Mouse (Mus musculus) embryonic facial prominence, embryonic 14.5 days (tissue): ENCODE results near the gene Usp47. TPM values are rescaled to one million over a fixed set of nuclear protein-coding genes. Genes with fewer than 3 reads are reported as not detected.
A peak's percentile ranks its signal among the peaks of the same experiment; 100 is the strongest.

Experiments
- ATAC-seq: fragments of 200-750 bp; cut with Nextera tagmentation; 2 replicates; pipeline ENCODE4 v1.8.0; 2017; ENCODE audit warnings: low read depth, moderate number of reproducible peaks, moderate TSS enrichment
- DNase-seq: peaks from one replicate; pipeline ENCODE4 v3.0.0-alpha.2; 2015; ENCODE audit warnings: low spot score
- H3K27ac ChIP-seq: fragments of 300-500 bp; sonication (generic); replicated peaks from 2 replicates; pipeline ENCODE4 v1.5.1; 2014; ENCODE audit warnings: low read depth, mild to moderate bottlenecking, low read length, moderate library complexity
- H3K27me3 ChIP-seq: fragments of 300-500 bp; sonication (generic); replicated peaks from 2 replicates; pipeline ENCODE4 v1.6.1; 2014; ENCODE audit warnings: low read length; ENCODE audit not compliant: control insufficient read depth, insufficient read depth
- H3K36me3 ChIP-seq: fragments of 300-500 bp; sonication (generic); 2 replicates; pipeline ENCODE4 v1.6.1; 2014; ENCODE audit warnings: low read length, mixed read lengths; ENCODE audit not compliant: control insufficient read depth, insufficient read depth
- H3K4me1 ChIP-seq: fragments of 300-500 bp; sonication (generic); 2 replicates; pipeline ENCODE4 v1.6.1; 2014; ENCODE audit warnings: antibody characterized with exemption, low read length; ENCODE audit not compliant: control insufficient read depth, insufficient read depth
- H3K4me2 ChIP-seq: fragments of 300-500 bp; sonication (generic); 2 replicates; pipeline ENCODE4 v1.6.1; 2014; ENCODE audit warnings: low read depth, mild to moderate bottlenecking, low read length, moderate library complexity, mixed read lengths
- H3K4me3 ChIP-seq: fragments of 300-500 bp; sonication (generic); 2 replicates; pipeline ENCODE4 v1.5.1; 2014; ENCODE audit warnings: low read depth, mild to moderate bottlenecking, low read length
- H3K9ac ChIP-seq: fragments of 300-500 bp; sonication (generic); 2 replicates; pipeline ENCODE4 v1.6.1; 2014; ENCODE audit warnings: low read depth, mild to moderate bottlenecking, low read length, moderate library complexity, mixed read lengths
- H3K9me3 ChIP-seq: fragments of 300-500 bp; sonication (generic); 2 replicates; pipeline ENCODE4 v1.6.1; 2016; ENCODE audit warnings: low read length; ENCODE audit not compliant: control insufficient read depth
- WGBS: fragments of 180-500 bp; shearing (Covaris S2); extraction: QIAGEN DNeasy Blood & Tissue Kit; methylation state at CpG from one replicate; pipeline ENCODE4 v1.1.7; 2014; 5-methylcytosine and 5-hydroxymethylcytosine counted together
- polyA plus RNA-seq: library from polyadenylated mRNA; unstranded; fragments of >200 nt; fragmentation: Nextera tagmentation; extraction: Ambion mirVana; gene quantifications from 2 replicates; pipeline ENCODE4 v1.2.1, GENCODE M21; 2014

The Usp47 gene
- polyA plus RNA-seq, 1 experiment from 2014 or later = 86.7 TPM

DNA sequence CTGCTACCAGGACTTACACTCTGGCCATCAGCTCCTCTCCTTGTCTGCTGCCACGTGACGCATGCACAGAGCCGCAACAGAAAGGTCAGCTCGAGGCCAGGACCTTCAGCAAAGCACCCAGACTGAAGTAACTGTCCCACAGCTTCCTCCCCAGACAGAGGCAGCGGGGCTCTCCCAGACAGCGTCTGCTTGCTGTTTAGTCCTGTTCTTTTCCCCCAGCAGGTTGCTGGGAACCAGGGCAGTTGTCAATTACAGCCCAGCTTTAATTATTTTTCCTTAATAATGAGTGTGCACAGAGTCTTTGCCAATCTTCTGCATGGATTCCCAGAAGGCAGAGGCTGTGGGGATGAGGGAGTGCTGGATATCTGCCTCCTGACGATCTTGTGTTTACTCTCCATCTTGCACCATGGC is 119.8 kb downstream of the Usp47 start:
- Histone ChIP-seq H3K36me3 (no peaks in the 10 kb centered on the region), H3K9me3 (no peaks in the 10 kb centered on the region), H3K27me3 (no peaks in the 10 kb centered on the region), H3K27ac (peak overlapping the region; percentile 28; the same call in 1 of the 2 replicates), H3K9ac (no peak overlapping the region), H3K4me3 (no peak overlapping the region), H3K4me2 (no peak overlapping the region), H3K4me1 (peaks cover 41% of the 10 kb centered on the region)
- WGBS = 40% methylated on average over 7 of the region's 7 CpGs
- ATAC-seq = peak; percentile 39; the same call in 1 of the 2 replicates
- DNase-seq = peak; percentile 72

DNA sequence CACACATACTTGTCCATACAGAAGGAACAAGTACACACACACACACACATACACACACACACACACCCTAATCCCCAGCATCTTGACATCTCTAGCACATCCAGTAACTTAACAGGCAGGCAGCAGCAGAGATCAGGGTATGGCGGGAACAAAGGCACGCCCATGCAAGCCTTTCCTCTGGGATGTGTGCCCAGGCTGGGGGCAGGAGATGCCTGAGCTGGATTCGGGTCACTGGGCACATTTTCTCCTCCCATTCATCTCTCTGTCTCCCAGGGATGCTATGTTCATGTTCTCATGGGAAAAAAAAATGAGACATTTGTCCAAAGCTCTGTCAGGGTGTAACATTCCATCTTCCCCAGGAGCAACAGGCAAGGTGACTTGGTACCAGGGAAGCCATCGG is 120.7 kb downstream of the Usp47 start:
- DNase-seq (peak; percentile 45), ATAC-seq (peak; percentile 53; the same call in 1 of the 2 replicates)
- Histone ChIP-seq H3K27me3 (no peaks in the 10 kb centered on the region), H3K36me3 (no peaks in the 10 kb centered on the region), H3K4me1 (peaks cover 36% of the 10 kb centered on the region), H3K27ac (peak overlapping the region; percentile 76), H3K4me2 (no peak overlapping the region), H3K4me3 (no peak overlapping the region), H3K9me3 (no peaks in the 10 kb centered on the region), H3K9ac (no peak overlapping the region)
- WGBS = 78% methylated on average over 4 of the region's 4 CpGs

DNA sequence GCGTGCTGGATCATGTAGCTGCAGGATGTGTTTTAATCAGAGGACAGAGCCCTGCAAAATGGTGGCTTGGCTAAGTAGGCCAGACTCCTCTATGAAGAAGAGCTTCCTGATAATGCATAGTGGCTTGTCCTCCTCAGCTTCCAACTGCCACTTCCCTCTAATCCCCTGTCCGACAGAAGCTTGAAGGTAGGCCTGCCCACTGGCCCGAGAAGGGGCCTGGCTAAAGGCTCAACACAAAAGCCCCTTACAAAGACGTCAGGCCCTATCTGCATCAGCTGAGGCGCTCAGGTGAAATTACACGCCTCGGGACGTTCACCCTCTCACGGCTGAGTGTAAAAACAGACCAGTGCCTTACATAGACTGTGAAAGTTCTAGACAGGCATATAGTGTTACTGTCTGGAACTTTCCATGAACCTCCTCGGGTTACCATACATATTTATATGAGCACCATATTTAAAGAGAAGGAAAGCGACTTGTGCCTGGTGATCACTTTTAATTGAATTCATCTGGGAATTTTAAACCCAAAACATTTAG is 121.4 kb downstream of the Usp47 start:
- Histone ChIP-seq H3K4me3 (no peak overlapping the region), H3K36me3 (0 out of 2 replicates have a peak, but pooled peaks cover 5% of the 10 kb centered on the region), H3K4me1 (peaks cover 34% of the 10 kb centered on the region), H3K4me2 (no peak overlapping the region), H3K9ac (no peak overlapping the region), H3K27me3 (no peaks in the 10 kb centered on the region), H3K9me3 (no peaks in the 10 kb centered on the region), H3K27ac (peak overlapping the region; percentile 76)
- WGBS = 29% methylated on average over 11 of the region's 11 CpGs
- DNase-seq = peak; percentile 84
- peak; percentile 84 for ATAC-seq

DNA sequence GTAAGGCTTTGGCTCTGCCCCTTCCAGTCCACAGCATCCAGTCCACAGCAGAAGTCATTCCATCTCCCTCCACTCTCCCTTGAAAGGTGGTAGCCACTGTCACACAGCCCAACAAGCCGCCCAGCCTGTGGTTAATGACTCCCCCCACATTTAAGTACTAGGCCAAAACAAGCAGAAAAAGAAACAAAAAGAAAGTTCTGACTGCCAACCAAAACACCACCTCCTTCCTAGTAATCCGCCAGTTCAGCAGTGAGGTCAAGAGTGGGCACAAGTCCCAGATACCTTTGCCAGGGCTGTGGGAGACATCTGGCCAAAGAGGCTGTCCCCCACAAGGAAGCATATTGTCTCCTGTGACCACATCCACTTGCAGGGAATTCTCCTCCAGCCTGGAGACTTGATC is 124.7 kb downstream of the Usp47 start:
- Histone ChIP-seq H3K9me3 (no peaks in the 10 kb centered on the region), H3K4me3 (no peak overlapping the region), H3K36me3 (0 out of 2 replicates have a peak, but pooled peaks cover 10% of the 10 kb centered on the region), H3K4me2 (no peak overlapping the region), H3K27me3 (no peaks in the 10 kb centered on the region), H3K27ac (no peak overlapping the region), H3K9ac (no peak overlapping the region), H3K4me1 (peaks cover 23% of the 10 kb centered on the region)
- WGBS = 50% methylated on average over 2 of the region's 2 CpGs
- peak; percentile 35 for DNase-seq
- ATAC-seq = no peak

DNA sequence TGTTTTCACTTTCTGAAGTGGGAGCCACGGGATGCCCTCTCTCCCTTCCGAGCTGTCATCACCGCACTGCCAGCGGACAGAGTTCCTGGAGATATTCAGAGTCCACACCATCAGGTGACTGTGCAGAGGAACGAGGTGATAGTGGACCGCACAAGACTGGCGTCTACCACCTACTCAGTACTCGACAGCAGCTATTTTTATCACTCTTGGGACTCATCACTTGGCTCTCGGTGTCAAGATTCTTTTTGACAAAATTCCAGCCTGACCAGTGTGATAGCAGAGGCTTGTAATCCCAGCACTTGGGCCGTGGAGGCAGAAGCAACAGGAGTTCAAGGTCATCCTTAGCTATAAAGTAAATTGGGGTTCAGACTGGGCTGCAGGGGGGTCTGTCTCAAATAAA is 125.8 kb downstream of the Usp47 start:
- Histone ChIP-seq H3K36me3 (0 out of 2 replicates have a peak, but pooled peaks cover 10% of the 10 kb centered on the region), H3K4me3 (no peak overlapping the region), H3K4me2 (no peak overlapping the region), H3K9ac (no peak overlapping the region), H3K9me3 (no peaks in the 10 kb centered on the region), H3K27ac (no peak overlapping the region), H3K27me3 (no peaks in the 10 kb centered on the region), H3K4me1 (peaks cover 17% of the 10 kb centered on the region)
- DNase-seq (no peak), ATAC-seq (no peak)
- WGBS = 85% methylated on average over 10 of the region's 10 CpGs

DNA sequence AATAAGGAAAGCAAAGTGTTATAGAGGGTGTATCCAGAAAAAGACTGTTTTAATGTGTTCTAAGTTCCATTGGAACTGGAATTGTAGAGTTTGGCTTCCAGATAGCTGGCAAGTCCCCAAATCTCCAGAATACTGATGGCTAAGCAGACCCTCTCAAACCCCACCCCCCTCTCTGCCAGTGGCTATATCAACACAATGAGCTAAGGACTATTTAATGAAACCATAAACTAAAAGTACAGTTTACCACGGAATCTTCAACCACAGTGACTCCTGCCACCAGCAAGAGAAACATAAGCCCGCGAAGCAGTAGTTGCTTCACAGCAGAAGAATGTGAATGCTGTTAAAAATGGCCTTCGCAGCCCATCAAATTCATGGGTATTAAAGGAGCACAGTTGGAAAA is 131.1 kb downstream of the Usp47 start:
- H3K27ac ChIP-seq = peak overlapping the region; percentile 16
- DNase-seq (peak; percentile 55), ATAC-seq (no peak)
- 0 out of 2 replicates have a peak, but pooled peaks cover 6% of the 10 kb centered on the region for H3K36me3 ChIP-seq
- H3K4me2 ChIP-seq = peak overlapping the region; percentile 27; the same call in 1 of the 2 replicates
- H3K9ac ChIP-seq = no peak overlapping the region
- WGBS = 56% methylated on average over 4 of the region's 4 CpGs
- peaks cover 26% of the 10 kb centered on the region for H3K4me1 ChIP-seq
- no peak overlapping the region for H3K4me3 ChIP-seq
- H3K27me3 ChIP-seq = no peaks in the 10 kb centered on the region
- no peaks in the 10 kb centered on the region for H3K9me3 ChIP-seq

DNA sequence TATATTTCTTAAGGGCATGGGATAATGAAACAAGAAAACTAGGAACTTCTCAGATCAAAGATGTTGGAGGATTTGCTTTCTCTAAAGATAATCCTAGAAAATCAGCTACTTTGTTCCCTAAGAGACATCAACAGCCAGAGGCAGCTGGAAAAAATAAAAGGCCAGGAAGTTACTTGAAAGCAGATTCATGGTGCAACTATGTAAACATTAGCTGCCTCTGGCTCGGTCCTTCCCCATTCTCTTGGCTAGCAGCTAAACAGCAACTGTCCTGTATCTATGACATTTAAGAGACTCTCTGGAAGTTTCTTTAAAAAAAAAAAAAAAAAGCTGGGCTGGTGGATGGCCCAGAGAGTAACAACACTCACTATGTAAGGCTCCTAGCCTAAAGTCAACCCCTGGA is 131.9 kb downstream of the Usp47 start:
- ATAC-seq (no peak), DNase-seq (peak; percentile 79)
- Histone ChIP-seq H3K9ac (no peak overlapping the region; the same call in 1 of the 2 replicates), H3K4me3 (no peak overlapping the region), H3K27me3 (no peaks in the 10 kb centered on the region), H3K4me2 (peak overlapping the region; percentile 27), H3K4me1 (peaks cover 26% of the 10 kb centered on the region), H3K27ac (peak overlapping the region; percentile 22; the same call in 1 of the 2 replicates), H3K9me3 (no peaks in the 10 kb centered on the region), H3K36me3 (0 out of 2 replicates have a peak, but pooled peaks cover 3% of the 10 kb centered on the region)
- WGBS = 6% methylated on average over 1 of the region's 1 CpGs

DNA sequence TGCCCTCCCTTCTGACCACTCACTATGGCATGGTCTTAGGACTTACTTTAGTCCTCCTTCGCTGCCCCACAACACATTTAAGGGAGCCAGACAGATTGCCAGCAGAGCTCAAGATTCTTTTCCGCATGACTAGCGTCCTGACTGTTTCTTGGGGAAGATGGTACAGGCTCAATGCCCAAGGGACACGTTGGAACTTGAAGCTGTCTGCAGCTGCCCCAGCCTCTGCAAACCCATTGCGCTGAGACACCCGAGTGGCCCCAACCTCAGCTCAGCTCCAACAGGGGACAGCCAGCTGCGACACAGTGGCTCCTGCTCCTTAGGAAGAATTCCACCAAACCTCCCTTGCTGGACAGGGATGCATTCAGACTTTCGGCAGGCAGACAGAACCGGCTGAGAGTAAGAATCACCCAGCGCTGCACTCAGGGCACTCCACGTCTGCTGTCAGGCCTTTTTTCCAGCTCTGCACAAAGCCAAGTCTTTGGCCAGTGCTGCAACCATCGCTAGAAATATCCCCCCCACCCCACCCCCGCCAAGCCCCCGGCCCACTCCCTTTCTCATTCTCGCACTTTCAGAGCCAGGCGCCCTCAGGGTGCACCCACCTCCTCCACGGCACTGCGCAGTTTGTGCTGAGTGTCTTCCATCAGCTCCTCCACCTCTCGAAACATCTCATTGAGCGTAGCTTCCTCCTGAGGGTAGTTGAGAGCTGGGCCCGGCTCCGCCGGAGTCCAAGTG is 134.4 kb downstream of the Usp47 start:
- ATAC-seq = peak; percentile 23; the same call in 1 of the 2 replicates
- peak overlapping the region; percentile 70 for H3K9ac ChIP-seq
- H3K4me1 ChIP-seq = peaks cover 26% of the 10 kb centered on the region
- H3K4me3 ChIP-seq = peak overlapping the region; percentile 50
- no peaks in the 10 kb centered on the region for H3K27me3 ChIP-seq
- no peaks in the 10 kb centered on the region for H3K9me3 ChIP-seq
- DNase-seq = peak; percentile 70
- H3K27ac ChIP-seq = peak overlapping the region; percentile 63
- 8% methylated on average over 23 of the region's 23 CpGs for WGBS
- peak overlapping the region; percentile 60 for H3K4me2 ChIP-seq
- no peaks in the 10 kb centered on the region for H3K36me3 ChIP-seq
